Mouse (Mus musculus) limb, embryonic 14.5 days (tissue): ENCODE measurements at regions not wholly inside any gene's neighbourhood (a gene's known extent, or its start where the extent isn't known, plus 50 kb on each side); places are given as distances from the start of the nearest gene placed in this dataset.

ENCODE experiments used
- ATAC-seq: fragments of 200-750 bp; cut with Nextera tagmentation; 2 replicates; pipeline ENCODE4 v1.8.0; 2017; ENCODE audit warnings: low read depth, moderate number of reproducible peaks, moderate TSS enrichment; ENCODE audit not compliant: low FRiP score
- DNase-seq: peaks from one replicate; pipeline ENCODE4 v3.0.0-alpha.2; 2015; ENCODE audit warnings: low spot score
- H3K27ac ChIP-seq: fragments of 300-500 bp; sonication (generic); replicated peaks from 2 replicates; pipeline ENCODE4 v1.5.1; 2014; ENCODE audit warnings: low read depth, mild to moderate bottlenecking, low read length, moderate library complexity, mixed read lengths
- H3K27me3 ChIP-seq: fragments of 300-500 bp; sonication (generic); 2 replicates; pipeline ENCODE4 v1.6.1; 2014; ENCODE audit warnings: low read length, mixed read lengths; ENCODE audit not compliant: control insufficient read depth, insufficient read depth
- H3K36me3 ChIP-seq: fragments of 300-500 bp; sonication (generic); 2 replicates; pipeline ENCODE4 v1.6.1; 2014; ENCODE audit warnings: mild to moderate bottlenecking, low read length, moderate library complexity, mixed read lengths; ENCODE audit not compliant: control insufficient read depth, insufficient read depth
- H3K4me1 ChIP-seq: fragments of 300-500 bp; sonication (generic); 2 replicates; pipeline ENCODE4 v1.6.1; 2014; ENCODE audit warnings: antibody characterized with exemption, low read length, mixed read lengths; ENCODE audit not compliant: control insufficient read depth, insufficient read depth
- H3K4me2 ChIP-seq: fragments of 300-500 bp; sonication (generic); replicated peaks from 2 replicates; pipeline ENCODE4 v1.6.1; 2014; ENCODE audit warnings: low read depth, mild to moderate bottlenecking, low read length, moderate library complexity; ENCODE audit not compliant: severe bottlenecking
- H3K4me3 ChIP-seq: fragments of 300-500 bp; sonication (generic); replicated peaks from 2 replicates; pipeline ENCODE4 v1.5.1; 2014; ENCODE audit warnings: low read length
- H3K9ac ChIP-seq: fragments of 300-500 bp; sonication (generic); 2 replicates; pipeline ENCODE4 v1.6.1; 2014; ENCODE audit warnings: mild to moderate bottlenecking, low read depth, low read length, moderate library complexity; ENCODE audit not compliant: severe bottlenecking
- H3K9me3 ChIP-seq: fragments of 300-500 bp; sonication (generic); 2 replicates; pipeline ENCODE4 v1.6.1; 2016; ENCODE audit warnings: low read length; ENCODE audit not compliant: control insufficient read depth
- POLR2A ChIP-seq: fragments of 200-500 bp; IDR thresholded peaks from 2 replicates; pipeline ENCODE4 v1.8.0; 2012; ENCODE audit warnings: inconsistent platforms, mild to moderate bottlenecking, moderate library complexity, borderline replicate concordance; ENCODE audit not compliant: insufficient read depth, insufficient read length; ENCODE audit errors: extremely low read depth
- WGBS: fragments of 180-500 bp; shearing (Covaris S2); extraction: QIAGEN DNeasy Blood & Tissue Kit; methylation state at CpG from one replicate; pipeline ENCODE4 v1.1.7; 2014; 5-methylcytosine and 5-hydroxymethylcytosine counted together

DNA sequence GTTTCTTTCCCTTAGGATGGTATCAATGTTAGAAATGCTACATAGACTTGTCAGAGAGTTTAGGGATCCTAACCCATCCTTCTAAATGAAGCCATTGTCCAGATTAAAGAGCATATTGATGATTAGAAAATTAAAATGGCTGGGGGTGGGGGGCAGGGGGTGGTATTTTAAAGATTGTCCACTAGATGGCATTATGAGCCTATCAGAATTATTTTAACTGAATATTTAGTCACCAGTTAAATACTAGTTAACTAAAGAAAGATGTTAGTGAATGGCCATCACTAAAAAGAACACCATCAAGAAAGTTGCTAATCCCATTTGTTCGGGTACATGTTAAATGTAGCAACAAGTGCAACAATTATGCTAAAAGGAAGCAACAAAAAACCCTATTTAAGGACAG lies 1909.6 kb upstream of the 5930422O12Rik start:
- 41% methylated on average over 1 of the region's 1 CpGs for WGBS
- H3K4me1 ChIP-seq = no peaks in the 10 kb centered on the region
- DNase-seq = peak; percentile 13

DNA sequence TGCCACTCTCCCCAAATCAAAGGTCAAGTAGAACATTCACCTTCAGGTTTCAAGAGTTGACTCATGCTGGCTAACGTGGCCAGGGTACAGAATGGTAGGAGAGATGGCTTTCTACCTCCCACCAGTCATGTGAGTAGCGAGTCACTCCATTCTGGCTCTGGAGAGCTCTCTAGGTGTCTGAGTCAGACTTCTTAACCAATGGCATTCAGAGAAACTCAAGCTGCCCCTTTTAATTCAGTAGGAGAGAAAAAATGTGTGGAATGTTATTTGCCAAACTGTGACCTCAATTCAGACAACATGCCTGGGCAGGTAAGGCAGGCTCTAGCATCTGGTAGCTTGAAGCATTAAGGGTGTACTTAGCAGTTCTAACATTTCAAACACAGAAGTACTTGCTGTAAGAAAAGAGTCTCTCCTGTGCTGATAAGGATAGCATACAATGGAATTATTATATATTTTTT lies 1907.5 kb upstream of the 5930422O12Rik start:
- no peak for ATAC-seq
- no peak for TF ChIP-seq POLR2A
- 38% methylated on average over 2 of the region's 2 CpGs for WGBS

More for the DNA sequence above, 1909.6 kb upstream of the 5930422O12Rik start:
- Histone ChIP-seq H3K9me3 (no peaks in the 10 kb centered on the region), H3K27me3 (no peaks in the 10 kb centered on the region), H3K4me2 (no peak overlapping the region), H3K36me3 (no peaks in the 10 kb centered on the region), H3K9ac (no peak overlapping the region), H3K27ac (no peak overlapping the region), H3K4me3 (no peak overlapping the region)
- TF ChIP-seq POLR2A = no peak
- no peak for ATAC-seq

DNA sequence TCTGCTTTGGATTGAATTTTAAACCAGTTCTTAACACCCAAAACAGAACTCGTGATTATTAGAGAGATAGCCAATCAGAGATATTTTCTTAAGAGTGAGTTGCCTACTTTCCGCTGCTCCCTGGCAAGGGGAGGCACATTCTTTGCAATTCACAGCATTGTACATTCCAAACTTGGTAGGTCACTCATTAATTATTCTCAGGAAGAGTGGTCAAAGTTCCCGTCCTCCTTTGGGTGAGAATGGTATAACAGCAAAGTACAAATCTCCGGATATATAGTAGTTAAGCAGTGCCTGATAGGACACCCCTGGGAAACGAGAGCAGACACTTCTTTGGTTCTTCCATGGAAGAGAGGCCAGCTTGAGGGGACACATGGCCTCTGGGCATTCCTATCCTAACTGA lies 1903.4 kb upstream of the 5930422O12Rik start:
- Histone ChIP-seq H3K27me3 (no peaks in the 10 kb centered on the region), H3K27ac (no peak overlapping the region), H3K36me3 (no peaks in the 10 kb centered on the region), H3K4me3 (no peak overlapping the region), H3K4me1 (no peaks in the 10 kb centered on the region), H3K4me2 (no peak overlapping the region), H3K9ac (no peak overlapping the region), H3K9me3 (no peaks in the 10 kb centered on the region)
- 71% methylated on average over 5 of the region's 5 CpGs for WGBS
- DNase-seq (no peak), ATAC-seq (no peak)
- TF ChIP-seq POLR2A = no peak

More for the DNA sequence above, 1907.5 kb upstream of the 5930422O12Rik start:
- H3K4me1 ChIP-seq = no peaks in the 10 kb centered on the region
- no peak overlapping the region for H3K27ac ChIP-seq
- H3K27me3 ChIP-seq = no peaks in the 10 kb centered on the region
- H3K36me3 ChIP-seq = no peaks in the 10 kb centered on the region
- H3K4me3 ChIP-seq = no peak overlapping the region
- no peak overlapping the region for H3K9ac ChIP-seq
- DNase-seq = no peak
- H3K9me3 ChIP-seq = no peaks in the 10 kb centered on the region
- H3K4me2 ChIP-seq = no peak overlapping the region

DNA sequence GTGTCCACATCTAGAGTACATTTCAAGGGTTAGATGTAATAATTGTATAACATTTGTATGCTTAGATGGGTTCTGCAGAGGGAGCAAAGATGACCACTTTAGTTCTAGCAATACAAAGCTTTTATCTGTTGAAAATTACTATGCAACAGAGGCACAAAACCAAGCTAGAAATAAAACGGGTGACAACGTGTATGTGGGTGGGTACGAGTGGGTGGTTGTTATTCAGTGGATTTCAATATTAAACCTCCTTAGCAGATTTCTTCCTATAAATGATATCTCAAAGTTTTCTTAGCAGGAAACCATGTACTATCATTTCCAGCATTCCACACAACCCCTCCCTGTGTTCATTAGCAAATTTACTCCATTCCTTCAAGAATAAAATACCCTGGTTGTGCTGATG lies 1889.3 kb upstream of the 5930422O12Rik start:
- H3K27me3 ChIP-seq = no peaks in the 10 kb centered on the region
- H3K9me3 ChIP-seq = no peaks in the 10 kb centered on the region
- no peak overlapping the region for H3K4me3 ChIP-seq
- H3K36me3 ChIP-seq = no peaks in the 10 kb centered on the region
- no peak for ATAC-seq
- TF ChIP-seq POLR2A = no peak
- DNase-seq = no peak
- no peak overlapping the region for H3K4me2 ChIP-seq
- WGBS = 94% methylated on average over 3 of the region's 3 CpGs
- no peak overlapping the region for H3K27ac ChIP-seq
- no peaks in the 10 kb centered on the region for H3K4me1 ChIP-seq
- no peak overlapping the region for H3K9ac ChIP-seq

GRCm38 (mm10) chr8:31541646-31542045 lies 1886.9 kb upstream of the 5930422O12Rik start:
- Histone ChIP-seq H3K9ac (no peak overlapping the region), H3K27ac (no peak overlapping the region), H3K27me3 (no peaks in the 10 kb centered on the region), H3K36me3 (no peaks in the 10 kb centered on the region), H3K4me2 (no peak overlapping the region), H3K4me1 (no peaks in the 10 kb centered on the region), H3K4me3 (no peak overlapping the region), H3K9me3 (no peaks in the 10 kb centered on the region)
- no peak for TF ChIP-seq POLR2A
- DNase-seq = no peak
- WGBS = 8% methylated on average over 4 of the region's 4 CpGs
- ATAC-seq = no peak

- TF ChIP-seq POLR2A = no peak
- Histone ChIP-seq H3K4me2 (no peak overlapping the region), H3K4me1 (no peaks in the 10 kb centered on the region), H3K9me3 (no peaks in the 10 kb centered on the region), H3K27ac (no peak overlapping the region), H3K9ac (no peak overlapping the region), H3K4me3 (no peak overlapping the region), H3K27me3 (no peaks in the 10 kb centered on the region), H3K36me3 (no peaks in the 10 kb centered on the region)
- DNase-seq (no peak), ATAC-seq (no peak)
Observed at GRCm38 (mm10) chr8:31574136-31574535, 1854.4 kb upstream of the 5930422O12Rik start.
